Mouse (Mus musculus): Measurements from ENCODE around the gene Nfix.
"Not testable (repeated sequence)": the region's sequence is repeated elsewhere in the genome, so short reads cannot be mapped to it uniquely, and the experiment has no call there.

The Nfix gene

DNA sequence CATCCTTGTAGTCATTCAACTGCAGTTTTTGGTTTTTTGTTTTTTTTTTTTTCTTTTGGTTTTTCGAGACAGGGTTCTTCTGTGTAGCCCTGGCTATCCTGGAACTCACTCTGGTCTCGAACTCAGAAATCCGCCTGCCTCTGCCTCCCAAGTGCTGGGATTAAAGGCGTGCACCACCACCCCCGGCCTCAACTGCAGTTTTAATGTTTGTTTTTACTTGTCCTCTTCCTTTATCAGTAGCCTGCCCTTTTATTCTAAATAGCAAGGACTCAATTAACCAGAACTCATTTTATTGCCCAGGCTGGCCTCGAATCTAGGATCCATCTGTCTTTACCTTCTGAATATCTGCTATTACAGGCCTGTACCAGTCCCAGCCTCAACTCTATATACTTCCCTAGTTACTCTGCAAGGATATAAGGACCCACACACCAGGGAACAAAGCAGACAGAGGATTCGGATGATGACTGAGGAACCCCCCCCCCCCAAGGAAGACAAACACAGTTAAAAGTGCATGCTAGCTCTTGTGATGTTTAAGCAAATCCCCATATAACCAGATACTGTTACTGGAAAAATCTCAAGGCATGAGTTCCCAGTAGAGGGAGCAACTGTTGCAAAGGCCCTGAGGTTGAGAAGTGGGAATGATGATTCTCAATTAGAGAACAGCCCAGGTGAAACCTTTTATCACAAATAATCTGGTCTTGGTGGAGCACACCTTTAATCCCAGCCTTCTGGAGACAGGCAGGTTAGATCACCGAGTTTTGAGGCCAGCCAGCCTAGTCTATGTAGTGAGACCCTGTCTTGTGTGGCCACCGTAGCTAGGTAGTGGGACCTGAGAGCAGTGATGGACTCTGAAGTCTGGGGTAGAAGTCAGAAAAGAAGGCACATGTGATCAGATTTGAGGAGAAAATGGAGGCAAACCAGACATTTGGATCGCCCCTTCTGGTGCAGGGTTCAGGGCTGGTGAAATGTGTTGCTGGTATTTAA, 32.9 kb upstream of the Nfix start:
- DNase-seq (ENCODE audit: low read depth): no peak

DNA sequence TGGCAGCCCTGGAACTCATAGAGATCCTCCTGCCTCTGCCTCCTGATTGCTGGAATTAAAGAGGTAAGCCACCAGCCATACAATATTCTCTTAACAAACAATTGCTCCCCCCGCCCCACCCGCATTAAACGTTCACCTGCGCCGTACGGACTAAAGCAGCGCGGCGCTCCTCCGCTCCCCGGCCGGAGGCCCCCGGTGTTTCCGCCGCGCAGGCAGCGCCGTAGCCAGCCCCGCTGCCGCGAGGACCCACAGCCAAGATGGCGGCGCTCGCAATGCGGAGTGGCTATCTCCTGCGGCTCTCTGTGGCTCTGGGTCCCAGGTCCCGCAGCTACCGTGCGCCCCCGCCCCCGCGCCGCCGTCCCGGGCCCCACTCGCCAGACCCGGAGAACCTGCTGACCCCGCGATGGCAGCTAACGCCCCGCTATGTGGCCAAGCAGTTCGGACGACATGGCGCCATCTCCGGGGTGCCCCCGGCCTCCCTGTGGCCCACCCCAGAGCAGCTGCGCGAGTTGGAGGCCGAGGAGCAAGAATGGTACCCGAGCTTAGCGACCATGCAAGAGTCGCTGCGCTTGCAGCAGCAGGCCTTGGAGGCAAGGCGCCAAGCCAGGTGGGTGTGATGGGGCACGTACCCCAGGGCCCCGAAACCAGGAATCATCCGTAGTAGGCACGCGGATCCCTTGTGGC, 32.0 kb upstream of the Nfix start:
- DNase-seq (ENCODE audit: low read depth): no peak

DNA sequence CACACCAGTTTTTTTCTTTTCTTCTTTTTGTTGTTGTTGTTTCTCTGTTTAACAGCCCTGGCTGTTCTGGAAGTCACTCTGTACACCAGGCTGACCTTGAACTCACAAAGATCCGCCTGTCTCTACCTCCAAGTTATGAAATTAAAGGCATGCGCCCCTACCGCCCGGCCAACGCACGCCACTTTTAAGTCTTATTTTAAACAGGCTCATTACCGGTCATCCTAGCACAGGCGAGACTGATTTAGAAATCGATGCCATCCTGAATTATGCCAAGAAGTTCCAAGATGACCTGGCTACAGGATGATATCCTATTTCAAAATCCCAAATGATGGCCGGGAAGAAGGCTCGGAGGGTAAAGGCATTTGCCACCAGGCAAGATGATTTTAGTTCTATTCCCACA, 31.3 kb upstream of the Nfix start, which contains the start of gene Gadd45gip1:
Gene Gadd45gip1 (plus strand): TSS at position 33 of the 400 bp plus-strand sequence.
- DNase-seq (ENCODE audit: low read depth): no peak

DNA sequence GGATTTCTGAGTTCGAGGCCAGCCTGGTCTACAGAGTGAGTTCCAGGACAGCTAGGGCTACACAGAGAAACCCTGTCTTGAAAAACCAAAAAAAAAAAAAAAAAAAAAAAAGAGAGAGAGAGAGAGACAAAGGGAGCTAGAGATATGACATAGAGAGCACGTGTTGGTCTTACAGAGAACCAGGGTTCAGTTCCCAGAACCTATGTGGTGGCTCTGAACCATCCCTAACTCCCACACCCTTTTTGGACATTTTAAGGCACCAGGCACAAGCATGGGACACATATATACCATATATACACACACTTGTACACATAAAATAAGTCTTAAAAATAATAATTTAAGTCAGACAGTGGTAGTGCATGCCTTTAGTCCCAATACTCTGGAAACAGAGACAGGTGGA, 26.4 kb upstream of the Nfix start:
- DNase-seq (ENCODE audit: low read depth): not testable (repeated sequence)

DNA sequence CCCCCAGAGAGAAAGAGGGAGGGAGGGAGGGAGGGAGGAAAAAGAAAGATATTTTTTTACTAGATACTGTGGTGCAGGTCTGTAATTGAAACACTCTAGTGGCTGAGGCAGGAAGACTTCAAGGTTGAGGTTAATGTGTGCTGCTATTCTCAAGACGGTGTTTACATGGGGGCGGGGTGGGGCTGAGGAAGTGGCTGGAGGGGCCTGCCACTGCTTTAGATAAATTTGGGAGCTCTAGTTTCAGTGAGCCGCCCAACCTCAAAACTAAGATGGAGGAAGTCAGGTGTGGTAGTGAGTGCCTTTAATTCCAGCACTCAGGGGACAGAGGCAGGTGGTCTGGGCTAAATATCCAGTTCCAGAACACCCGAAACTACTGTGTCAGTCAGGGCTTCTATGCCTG, 25.5 kb upstream of the Nfix start:
- no peak for DNase-seq (ENCODE audit: low read depth)

DNA sequence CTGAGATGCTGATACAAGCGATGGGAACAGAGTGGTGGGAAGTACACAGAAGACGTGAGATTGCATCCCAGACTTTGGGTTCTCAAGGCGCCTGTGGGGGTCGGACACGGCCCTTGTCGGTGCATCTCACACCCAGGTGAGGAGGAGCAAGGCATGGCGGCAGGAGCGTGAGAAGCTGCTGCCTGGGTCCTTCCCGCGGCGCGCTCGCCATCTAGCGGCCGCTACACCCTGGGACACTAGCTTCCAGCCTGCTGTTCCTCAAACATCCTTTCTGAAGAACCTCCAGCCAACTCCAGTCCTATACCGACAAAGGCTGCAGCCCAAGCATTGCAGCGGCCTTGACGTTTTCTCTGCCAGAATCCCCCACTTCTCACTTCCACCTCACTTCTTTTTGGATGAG, 23.5 kb upstream of the Nfix start:
- DNase-seq (ENCODE audit: low read depth): no peak

DNA sequence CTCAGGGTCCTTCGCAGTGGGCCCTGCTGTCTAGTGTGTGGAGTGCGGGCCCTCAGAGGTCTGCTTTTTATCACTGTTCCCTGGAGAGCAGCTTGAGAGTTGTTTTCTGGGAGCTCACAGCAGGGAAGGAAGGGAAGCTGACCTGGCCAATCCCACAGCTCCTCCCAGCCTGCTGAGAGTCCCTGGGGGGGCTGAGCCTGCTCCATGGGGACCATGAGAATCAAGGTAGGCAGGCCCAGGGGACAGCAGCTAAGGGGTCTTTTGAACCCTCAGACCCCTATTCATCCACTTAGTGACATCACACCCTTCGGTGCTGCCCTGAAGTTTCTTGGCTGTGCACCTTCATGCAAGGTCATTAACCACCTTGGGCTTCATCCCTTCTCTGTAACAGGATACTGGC, 22.6 kb upstream of the Nfix start, which contains the start of gene Dand5:
Gene Dand5 (minus strand): TSS at position 101 of the 400 bp plus-strand sequence.
- no peak for DNase-seq (ENCODE audit: low read depth)

DNA sequence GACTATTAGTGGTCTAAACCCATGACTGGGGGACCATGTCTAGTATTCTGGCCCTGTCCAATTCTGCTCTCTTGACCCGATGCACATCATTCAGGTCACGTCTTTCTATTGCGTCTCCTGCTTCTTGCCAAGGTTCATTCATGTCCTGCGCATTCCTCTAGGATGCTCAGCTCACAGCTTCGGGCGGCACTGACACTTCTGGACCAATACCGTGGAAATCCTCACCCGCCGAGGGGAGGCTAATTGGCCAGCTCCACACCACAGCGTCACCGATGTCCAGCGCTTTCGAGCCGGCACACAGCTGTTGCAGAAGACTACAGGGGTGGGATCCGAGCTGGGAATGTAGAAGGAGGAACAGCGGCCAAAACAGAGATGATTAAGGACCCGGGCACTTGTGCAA, 16.0 kb upstream of the Nfix start:
- no peak for DNase-seq (ENCODE audit: low read depth)

DNA sequence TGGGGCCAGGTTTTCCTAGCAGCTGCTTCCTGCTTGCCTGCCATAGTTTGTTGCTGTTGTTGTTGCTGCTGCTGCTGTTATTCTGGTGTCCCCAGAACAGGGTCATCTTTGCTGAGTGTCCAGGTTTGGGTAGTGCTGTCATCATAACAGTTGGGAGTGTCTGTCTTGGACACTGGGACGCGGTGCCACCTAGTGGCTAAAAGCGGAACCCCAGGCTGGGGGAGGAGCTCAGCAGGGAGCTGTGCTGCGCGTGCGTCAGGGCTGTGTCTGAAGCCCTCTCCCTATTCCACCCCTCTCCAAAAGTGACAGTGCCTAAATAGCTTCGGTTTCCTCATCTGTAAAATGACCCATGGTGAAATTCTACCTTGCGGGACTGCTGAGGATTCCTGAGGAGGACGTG, 15.4 kb upstream of the Nfix start:
- peak; percentile 95 for DNase-seq (ENCODE audit: low read depth)

DNA sequence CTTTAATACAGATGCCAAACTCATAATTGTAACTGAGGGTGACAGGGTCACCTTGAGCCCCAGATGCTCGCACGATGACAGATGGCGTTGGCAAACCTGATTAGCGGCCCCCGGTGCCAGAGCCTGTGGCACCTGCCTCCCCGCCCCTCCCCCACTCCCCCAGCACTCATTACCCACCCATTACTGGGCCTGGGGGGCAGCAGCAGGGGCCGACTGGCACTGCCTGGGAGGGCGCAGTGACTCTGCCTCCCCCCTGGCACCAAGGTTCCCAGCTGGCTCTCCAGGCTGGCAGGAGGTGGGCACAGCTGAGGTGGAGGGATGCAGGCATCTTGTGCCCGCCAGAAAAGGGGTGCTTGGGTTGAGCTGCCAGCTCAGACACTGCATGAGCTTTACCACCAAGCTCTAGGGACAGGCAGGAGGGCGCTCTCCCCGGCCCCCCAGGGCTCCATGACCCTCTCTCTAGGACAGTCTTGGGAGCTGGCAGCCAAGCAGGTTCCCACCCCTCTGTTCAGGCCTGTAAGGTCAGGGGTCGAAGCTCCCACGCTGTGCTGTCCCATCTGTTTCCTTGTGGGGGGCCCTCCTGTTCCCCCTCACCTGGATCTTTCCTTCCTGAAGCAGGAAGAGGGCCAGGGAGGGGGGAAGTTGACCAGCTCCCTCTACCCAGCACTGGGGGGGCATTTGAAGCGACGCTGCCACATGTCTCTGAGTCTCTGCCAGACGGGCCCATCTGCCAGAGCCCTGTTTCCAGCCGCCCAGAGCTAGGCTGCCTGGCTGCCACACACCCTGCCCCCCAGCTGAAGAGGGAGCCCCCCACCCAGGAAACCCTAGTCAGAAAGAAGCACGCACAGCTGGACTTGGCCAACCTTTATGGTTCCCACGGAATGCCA, 14.7 kb upstream of the Nfix start:
- no peak for DNase-seq (ENCODE audit: low read depth)

DNA sequence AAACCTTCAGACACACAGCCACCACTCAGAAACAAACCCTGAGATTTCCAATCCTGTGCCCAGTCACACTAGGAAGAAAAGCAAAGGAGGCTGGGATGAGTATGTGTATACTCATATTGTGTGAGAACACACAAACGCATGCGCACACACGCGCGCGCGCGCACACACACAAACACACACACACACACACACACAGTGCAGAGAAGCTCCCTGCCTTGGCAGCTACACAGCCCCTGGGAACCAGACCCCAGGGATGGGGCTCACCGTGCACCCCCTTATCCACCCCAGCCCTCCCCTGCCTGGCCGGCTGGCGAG, 14.1 kb upstream of the Nfix start:
- no peak for DNase-seq (ENCODE audit: low read depth)

DNA sequence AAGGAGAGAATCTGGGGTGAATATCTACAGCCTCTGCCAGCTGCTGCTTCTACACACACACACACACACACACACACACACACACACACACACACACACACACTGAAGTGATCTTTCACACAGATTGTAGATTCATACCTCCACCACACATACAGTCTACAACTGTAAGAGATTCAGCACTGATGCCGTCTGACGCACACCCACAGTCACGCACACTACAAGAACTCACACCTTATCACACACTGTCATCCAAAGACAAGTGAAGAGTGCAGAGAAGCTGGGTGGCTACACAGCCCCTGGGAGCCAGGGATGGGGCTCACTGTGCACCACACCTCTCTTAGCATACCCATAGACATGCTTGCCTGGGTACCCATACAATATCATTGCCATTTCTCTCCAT, 13.7 kb upstream of the Nfix start:
- no peak for DNase-seq (ENCODE audit: low read depth)

DNA sequence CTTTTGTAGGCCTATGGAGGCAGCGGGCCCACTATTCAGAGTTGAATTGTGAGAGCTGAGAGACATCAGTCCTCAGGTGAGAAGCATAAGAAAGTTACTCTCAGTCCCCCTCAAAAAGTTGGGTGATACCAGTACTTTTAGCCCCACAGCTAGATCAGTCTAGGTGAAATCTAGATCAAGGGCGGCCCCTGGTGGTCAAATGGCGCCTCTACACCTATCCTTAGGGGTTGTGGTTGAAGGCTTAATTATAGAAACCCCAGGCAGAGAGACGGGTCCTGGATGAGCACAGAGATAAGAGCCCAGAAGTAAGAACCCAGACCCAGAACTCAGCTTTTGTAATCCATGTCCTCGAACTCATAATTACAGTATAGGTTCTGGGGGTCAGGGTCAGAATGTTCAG, 12.9 kb upstream of the Nfix start:
- DNase-seq (ENCODE audit: low read depth): peak; percentile 72

DNA sequence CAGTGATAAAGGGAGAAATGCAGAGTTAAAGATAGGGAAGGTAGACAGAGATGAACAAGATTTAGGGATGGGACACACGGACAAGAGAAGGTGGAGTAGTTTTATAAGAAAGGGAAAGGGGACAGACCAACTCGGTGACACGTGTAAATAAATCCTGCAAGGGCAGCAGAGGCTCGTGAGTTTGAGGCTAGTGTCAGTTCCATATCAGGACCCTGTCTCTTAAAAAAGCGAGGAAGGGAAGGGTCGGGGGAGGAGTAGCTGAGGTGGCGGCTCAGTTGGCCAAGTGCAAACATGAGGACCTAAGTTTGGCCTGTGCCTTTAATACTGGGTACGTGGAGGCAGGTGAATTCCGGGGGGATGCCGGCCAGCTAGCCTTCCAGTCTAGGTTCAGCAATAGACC, 11.2 kb upstream of the Nfix start:
- DNase-seq (ENCODE audit: low read depth): no peak

DNA sequence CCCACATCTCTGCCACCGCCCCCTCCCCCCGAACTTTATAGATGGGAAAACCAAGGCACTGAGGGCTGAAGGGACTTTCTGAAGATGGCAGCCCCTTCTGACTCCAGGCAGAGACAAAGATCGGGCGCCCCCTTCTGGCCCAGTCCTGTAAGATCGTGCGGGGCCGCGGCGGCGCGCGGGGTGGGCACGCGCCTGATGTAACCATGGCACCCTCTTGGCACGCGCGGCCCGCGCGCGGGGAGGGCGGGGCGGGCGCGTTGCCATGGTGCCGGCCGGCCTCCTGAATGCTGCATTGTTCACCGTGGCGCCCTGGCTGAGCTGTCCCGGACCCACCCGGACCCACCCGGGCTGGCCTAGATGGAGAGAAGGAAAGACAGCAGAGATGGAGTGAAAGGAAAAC, 10.8 kb upstream of the Nfix start:
- peak; percentile 77 for DNase-seq (ENCODE audit: low read depth)

DNA sequence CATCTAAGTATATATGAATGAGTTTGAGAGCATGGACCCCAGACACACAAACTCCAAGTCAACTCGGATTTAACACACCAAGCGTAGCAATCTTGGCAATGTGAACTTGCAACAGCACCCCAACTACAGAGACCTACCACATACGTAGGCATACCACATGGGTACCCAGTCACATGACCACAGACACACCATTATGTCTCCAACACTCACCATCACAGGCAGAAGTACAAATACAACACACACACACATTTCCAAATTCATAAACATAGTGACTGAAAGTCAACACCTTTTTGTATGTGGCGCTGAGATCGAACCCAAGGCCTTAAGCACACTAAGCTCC, 9.8 kb upstream of the Nfix start:
- DNase-seq (ENCODE audit: low read depth): no peak

DNA sequence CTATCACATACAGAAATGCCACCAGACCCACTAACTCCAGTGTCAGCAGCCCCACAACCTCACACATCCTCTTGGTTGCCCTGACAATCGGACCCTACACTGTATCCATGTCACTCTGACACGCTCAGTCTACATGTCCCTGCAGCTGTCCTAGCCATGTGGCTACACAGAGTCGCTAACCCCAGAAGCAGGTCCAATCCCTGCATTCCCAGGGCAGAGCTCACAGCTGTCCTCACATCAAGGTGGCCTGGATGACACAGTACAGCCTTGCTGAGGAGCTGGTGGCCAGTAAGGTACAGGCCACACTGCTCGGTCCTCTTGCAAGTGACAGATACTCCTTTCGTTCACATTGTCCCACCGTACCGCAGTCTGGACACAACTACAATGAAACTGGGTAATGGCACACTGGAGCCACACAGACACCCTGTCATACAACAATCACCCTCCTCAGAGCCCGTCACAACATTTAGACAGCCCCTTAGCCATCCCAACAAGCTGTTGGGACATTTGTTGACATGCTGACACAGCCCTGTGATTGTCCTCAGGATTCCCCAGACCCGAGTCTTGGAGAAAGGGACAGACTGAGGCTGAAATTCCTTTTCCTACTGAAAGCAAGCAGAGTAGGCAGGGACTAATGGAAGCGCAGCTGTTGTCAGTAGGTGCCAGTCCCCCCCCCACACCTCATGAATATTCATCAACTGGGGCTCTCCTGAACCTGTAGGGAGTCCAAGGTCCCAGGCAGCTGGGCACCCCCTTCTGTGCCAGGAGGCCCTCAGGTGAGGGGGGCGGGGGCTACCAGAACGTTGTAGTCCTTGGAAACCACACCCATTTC, 9.2 kb upstream of the Nfix start:
- DNase-seq (ENCODE audit: low read depth): no peak

DNA sequence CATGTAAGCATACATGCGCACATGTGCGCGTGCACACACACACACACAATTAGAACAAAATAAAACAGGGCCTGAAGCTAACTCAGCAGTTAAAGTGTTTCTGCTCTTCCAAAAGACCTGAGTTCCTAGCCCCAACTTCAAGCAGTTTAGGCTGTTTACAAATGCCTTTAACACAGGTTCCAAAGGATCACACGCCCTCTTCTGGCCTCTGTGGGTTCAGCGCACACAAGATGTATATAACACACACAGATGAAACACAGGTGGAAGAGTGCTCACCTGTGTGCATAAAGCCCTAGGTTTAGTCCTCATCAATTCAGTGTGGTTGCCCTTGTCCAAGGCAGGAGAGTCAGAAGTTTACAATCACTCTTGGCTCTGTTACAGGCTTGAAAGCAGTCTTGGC, 5.9 kb upstream of the Nfix start:
- no peak for DNase-seq (ENCODE audit: low read depth)

DNA sequence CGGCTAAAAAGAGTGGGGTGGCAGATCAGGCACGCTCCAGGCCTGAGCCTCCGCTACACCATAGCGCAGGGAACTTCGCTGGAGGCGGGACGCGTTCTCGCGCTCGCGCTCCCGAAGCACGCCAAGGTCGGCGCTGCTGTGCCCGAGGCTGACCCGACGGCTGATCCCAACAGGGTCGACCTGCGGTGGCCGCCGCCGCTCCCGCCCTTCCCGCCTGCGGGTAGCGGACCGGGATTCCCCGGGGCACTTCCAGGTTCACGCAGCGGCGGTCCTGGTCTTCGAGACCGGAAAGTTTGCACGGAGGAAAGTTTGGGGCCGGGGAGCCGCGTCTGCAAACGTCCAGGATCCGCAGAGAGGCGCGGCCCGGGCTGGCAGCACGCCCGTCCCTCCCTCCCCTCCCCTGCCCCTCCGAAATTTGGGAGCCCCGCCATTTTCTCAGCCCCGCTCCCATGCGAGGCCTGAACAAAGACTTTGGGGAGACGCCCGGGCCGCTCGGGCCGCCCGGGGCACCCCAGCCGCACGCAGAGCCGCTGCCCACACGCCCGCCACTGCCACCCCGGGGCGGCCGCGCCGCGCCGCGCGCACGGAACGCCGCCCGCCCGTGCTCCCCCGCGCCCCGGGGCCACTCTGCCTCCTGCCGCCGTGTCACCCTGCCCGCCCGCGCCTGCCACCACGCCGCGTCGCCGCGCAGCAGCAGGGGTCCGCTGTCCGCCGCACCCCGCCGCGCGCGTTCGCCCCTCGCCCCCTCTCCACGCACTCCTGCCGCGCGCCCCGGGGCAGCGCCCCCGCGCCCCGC, 810 bp downstream of the Nfix start:
- DNase-seq (ENCODE audit: low read depth): no peak

DNA sequence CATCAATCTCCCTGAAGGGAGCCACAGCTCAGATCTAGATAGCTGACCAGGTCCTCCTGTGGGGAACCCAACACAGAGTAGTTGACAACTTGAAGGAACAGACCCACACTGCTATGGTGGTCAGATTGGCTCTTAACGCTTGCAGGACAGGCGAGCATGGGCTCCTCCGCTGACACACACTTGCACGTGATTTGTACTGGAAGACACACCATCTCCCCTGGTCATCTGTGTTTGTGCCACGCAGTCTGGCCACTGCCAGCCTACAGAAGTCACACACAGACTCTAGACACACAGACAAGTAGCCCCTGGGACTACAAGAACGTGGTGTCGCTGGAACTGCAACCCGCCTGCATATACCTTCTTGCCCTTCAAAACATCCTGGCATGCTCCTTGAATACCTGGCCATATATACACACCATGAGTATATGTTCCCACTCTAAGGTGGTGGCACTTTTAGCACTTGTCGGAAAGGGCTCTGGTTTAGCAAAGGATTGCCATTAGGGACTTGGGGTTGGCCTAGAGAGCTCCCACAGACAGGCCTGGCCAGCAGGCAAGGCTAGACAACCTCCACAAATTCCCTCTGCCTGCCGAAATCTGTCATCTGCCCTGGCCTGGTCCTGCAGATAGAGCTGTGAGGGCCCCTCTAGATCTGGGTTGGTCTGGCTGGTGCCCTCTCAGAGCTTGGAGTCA, 1.6 kb downstream of the Nfix start:
- no peak for DNase-seq (ENCODE audit: low read depth)
